Mouse (Mus musculus) hindbrain, embryonic 13.5 days (tissue): ENCODE results near the gene Adrm1. TPM values are rescaled to one million over a fixed set of nuclear protein-coding genes. Genes with fewer than 3 reads are reported as not detected.
"Not testable (repeated sequence)": the region's sequence is repeated elsewhere in the genome, so short reads cannot be mapped to it uniquely, and the experiment has no call there.

Experiments
- ATAC-seq: fragments of 200-750 bp; cut with Nextera tagmentation; 2 replicates; pipeline ENCODE4 v1.8.0; 2017; ENCODE audit warnings: moderate TSS enrichment; ENCODE audit not compliant: low FRiP score
- H3K27ac ChIP-seq: fragments of 300-500 bp; sonication (generic); 2 replicates; pipeline ENCODE4 v1.5.1; 2015; ENCODE audit warnings: inconsistent platforms, mild to moderate bottlenecking, moderate library complexity
- H3K27me3 ChIP-seq: fragments of 300-500 bp; sonication (generic); 2 replicates; pipeline ENCODE4 v1.6.1; 2015; ENCODE audit warnings: mild to moderate bottlenecking, inconsistent platforms
- H3K36me3 ChIP-seq: fragments of 300-500 bp; sonication (generic); 2 replicates; pipeline ENCODE4 v1.6.1; 2015; ENCODE audit warnings: mild to moderate bottlenecking, inconsistent platforms
- H3K4me1 ChIP-seq: fragments of 300-500 bp; sonication (generic); replicated peaks from 2 replicates; pipeline ENCODE4 v1.6.1; 2015; ENCODE audit warnings: inconsistent platforms
- H3K4me2 ChIP-seq: fragments of 300-500 bp; sonication (generic); 2 replicates; pipeline ENCODE4 v1.6.1; 2015; ENCODE audit warnings: inconsistent platforms, mild to moderate bottlenecking, moderate library complexity
- H3K4me3 ChIP-seq: fragments of 300-500 bp; sonication (generic); 2 replicates; pipeline ENCODE4 v1.5.1; 2015; ENCODE audit warnings: mild to moderate bottlenecking, inconsistent platforms
- H3K9ac ChIP-seq: fragments of 300-500 bp; sonication (generic); 2 replicates; pipeline ENCODE4 v1.6.1; 2015; ENCODE audit warnings: mild to moderate bottlenecking, inconsistent platforms
- H3K9me3 ChIP-seq: fragments of 300-500 bp; sonication (generic); 2 replicates; pipeline ENCODE4 v1.6.1; 2016; ENCODE audit warnings: inconsistent platforms
- WGBS: fragments of 180-500 bp; shearing (Covaris S2); methylation state at CpG from one replicate; pipeline ENCODE4 v1.1.7; 2015; 5-methylcytosine and 5-hydroxymethylcytosine counted together
- polyA plus RNA-seq: library from polyadenylated mRNA; unstranded; fragments of >200 nt; fragmentation: Nextera tagmentation; extraction: Ambion mirVana; gene quantifications from 2 replicates; pipeline ENCODE4 v1.2.1, GENCODE M21; 2015

Adrm1 gene
- polyA plus RNA-seq, 1 experiment from 2014 or later, result 208 TPM

- WGBS, result 83% methylated on average over 2 of the region's 2 CpGs
- Histone ChIP-seq H3K4me2 (no peak overlapping the region), H3K4me3 (no peak overlapping the region), H3K9ac (no peak overlapping the region), H3K27me3 (no peaks in the 10 kb centered on the region), H3K27ac (no peak overlapping the region), H3K9me3 (no peaks in the 10 kb centered on the region), H3K4me1 (peaks cover 5% of the 10 kb centered on the region; the same call in 1 of the 2 replicates), H3K36me3 (peaks cover 30% of the 10 kb centered on the region)
- ATAC-seq, result no peak
These were observed 4.4 kb upstream of the Adrm1 start for GRCm38 (mm10) chr2:180166869-180167268.

GRCm38 (mm10) chr2:180170151-180170805 lies 1.0 kb upstream of the Adrm1 start:
- no peak for ATAC-seq
- Histone ChIP-seq H3K9me3 (no peaks in the 10 kb centered on the region), H3K36me3 (peaks cover 26% of the 10 kb centered on the region), H3K27me3 (no peaks in the 10 kb centered on the region), H3K4me2 (no peak overlapping the region; the same call in 1 of the 2 replicates), H3K4me3 (no peak overlapping the region), H3K9ac (peak overlapping the region; percentile 69; the same call in 1 of the 2 replicates), H3K4me1 (peaks cover 27% of the 10 kb centered on the region), H3K27ac (no peak overlapping the region)
- 88% methylated on average over 11 of the region's 11 CpGs for WGBS

- Histone ChIP-seq H3K9ac (peak overlapping the region; percentile 99), H3K27me3 (no peaks in the 10 kb centered on the region), H3K27ac (peak overlapping the region; percentile 96), H3K4me3 (peak overlapping the region; percentile 97), H3K4me2 (peak overlapping the region; percentile 100), H3K9me3 (no peaks in the 10 kb centered on the region), H3K36me3 (peaks cover 39% of the 10 kb centered on the region), H3K4me1 (peaks cover 27% of the 10 kb centered on the region)
- ATAC-seq, result peak; percentile 75
- WGBS, result under 1% methylated on average over 80 of the region's 80 CpGs
These were observed 311 bp downstream of the Adrm1 start for GRCm38 (mm10) chr2:180171522-180172070.

- Histone ChIP-seq H3K9me3 (no peaks in the 10 kb centered on the region), H3K27ac (peak overlapping the region; percentile 96), H3K9ac (peak overlapping the region; percentile 99), H3K4me1 (peaks cover 27% of the 10 kb centered on the region), H3K4me3 (peak overlapping the region; percentile 97), H3K27me3 (no peaks in the 10 kb centered on the region), H3K36me3 (peaks cover 42% of the 10 kb centered on the region), H3K4me2 (peak overlapping the region; percentile 100)
- WGBS, result 6% methylated on average over 9 of the region's 9 CpGs
- no peak for ATAC-seq
These were observed 867 bp downstream of the Adrm1 start for GRCm38 (mm10) chr2:180172152-180172551.

GRCm38 (mm10) chr2:180173163-180173562 lies 1.9 kb downstream of the Adrm1 start:
- no peak overlapping the region for H3K27ac ChIP-seq
- H3K4me1 ChIP-seq, result peaks cover 27% of the 10 kb centered on the region
- no peak for ATAC-seq
- H3K4me2 ChIP-seq, result peak overlapping the region; percentile 100
- H3K9ac ChIP-seq, result peak overlapping the region; percentile 99
- no peaks in the 10 kb centered on the region for H3K9me3 ChIP-seq
- H3K4me3 ChIP-seq, result peak overlapping the region; percentile 97
- H3K36me3 ChIP-seq, result peaks cover 52% of the 10 kb centered on the region
- H3K27me3 ChIP-seq, result no peaks in the 10 kb centered on the region
- WGBS, result 91% methylated on average over 4 of the region's 4 CpGs

- peak overlapping the region; percentile 97; the same call in 1 of the 2 replicates for H3K4me3 ChIP-seq
- 0 out of 2 replicates have a peak overlapping the region, but pooled peaks have one; percentile 24 for H3K9ac ChIP-seq
- not testable (repeated sequence) for H3K27ac ChIP-seq, H3K27me3 ChIP-seq, H3K9me3 ChIP-seq, ATAC-seq
- peak overlapping the region; percentile 100 for H3K4me2 ChIP-seq
- H3K36me3 ChIP-seq, result peaks cover 57% of the 10 kb centered on the region
- peaks cover 27% of the 10 kb centered on the region for H3K4me1 ChIP-seq
- WGBS, result 93% methylated on average over 8 of the region's 8 CpGs
These were observed 2.4 kb downstream of the Adrm1 start for GRCm38 (mm10) chr2:180173711-180174110.

- peaks cover 61% of the 10 kb centered on the region for H3K36me3 ChIP-seq
- H3K9ac ChIP-seq, result 0 out of 2 replicates have a peak overlapping the region, but pooled peaks have one; percentile 24
- no peaks in the 10 kb centered on the region for H3K27me3 ChIP-seq
- peaks cover 27% of the 10 kb centered on the region for H3K4me1 ChIP-seq
- H3K27ac ChIP-seq, result no peak overlapping the region
- no peak for ATAC-seq
- no peak overlapping the region; the same call in 1 of the 2 replicates for H3K4me3 ChIP-seq
- WGBS, result 91% methylated on average over 5 of the region's 5 CpGs
- no peaks in the 10 kb centered on the region for H3K9me3 ChIP-seq
- no peak overlapping the region for H3K4me2 ChIP-seq
These were observed 2.8 kb downstream of the Adrm1 start for GRCm38 (mm10) chr2:180174121-180174520.

GRCm38 (mm10) chr2:180175725-180176124 lies 4.4 kb downstream of the Adrm1 start:
- no peak for ATAC-seq
- no peak overlapping the region for H3K4me2 ChIP-seq
- no peaks in the 10 kb centered on the region for H3K9me3 ChIP-seq
- peaks cover 26% of the 10 kb centered on the region for H3K4me1 ChIP-seq
- no peak overlapping the region for H3K9ac ChIP-seq
- no peak overlapping the region for H3K27ac ChIP-seq
- 93% methylated on average over 7 of the region's 7 CpGs for WGBS
- no peak overlapping the region for H3K4me3 ChIP-seq
- no peaks in the 10 kb centered on the region for H3K27me3 ChIP-seq
- H3K36me3 ChIP-seq, result peaks cover 69% of the 10 kb centered on the region

- no peak for ATAC-seq
- no peak overlapping the region for H3K4me2 ChIP-seq
- peaks cover 2% of the 10 kb centered on the region; the same call in 1 of the 2 replicates for H3K4me1 ChIP-seq
- no peak overlapping the region for H3K9ac ChIP-seq
- H3K27me3 ChIP-seq, result no peaks in the 10 kb centered on the region
- H3K36me3 ChIP-seq, result peaks cover 33% of the 10 kb centered on the region
- H3K4me3 ChIP-seq, result no peak overlapping the region
- 87% methylated on average over 9 of the region's 9 CpGs for WGBS
- H3K9me3 ChIP-seq, result no peaks in the 10 kb centered on the region
- H3K27ac ChIP-seq, result no peak overlapping the region
These were observed 10.3 kb downstream of the Adrm1 start for GRCm38 (mm10) chr2:180181542-180181941.

- Histone ChIP-seq H3K4me3 (no peak overlapping the region), H3K4me1 (peaks cover 14% of the 10 kb centered on the region), H3K9me3 (no peaks in the 10 kb centered on the region), H3K9ac (no peak overlapping the region), H3K27me3 (no peaks in the 10 kb centered on the region), H3K4me2 (no peak overlapping the region), H3K27ac (no peak overlapping the region), H3K36me3 (peaks cover 6% of the 10 kb centered on the region)
- no peak for ATAC-seq
- 86% methylated on average over 24 of the region's 24 CpGs for WGBS
These were observed 12.9 kb downstream of the Adrm1 start for GRCm38 (mm10) chr2:180184011-180184751.

- Histone ChIP-seq H3K4me2 (no peak overlapping the region), H3K27ac (no peak overlapping the region), H3K9me3 (no peaks in the 10 kb centered on the region), H3K27me3 (no peaks in the 10 kb centered on the region), H3K4me1 (peaks cover 14% of the 10 kb centered on the region), H3K4me3 (no peak overlapping the region), H3K9ac (no peak overlapping the region), H3K36me3 (peaks cover under 1% of the 10 kb centered on the region; the same call in 1 of the 2 replicates)
- no peak for ATAC-seq
- 84% methylated on average over 6 of the region's 6 CpGs for WGBS
These were observed 13.4 kb downstream of the Adrm1 start for GRCm38 (mm10) chr2:180184752-180185109.

GRCm38 (mm10) chr2:180185686-180186085 lies 14.4 kb downstream of the Adrm1 start:
- WGBS, result 95% methylated on average over 14 of the region's 14 CpGs
- no peak overlapping the region for H3K9ac ChIP-seq
- no peaks in the 10 kb centered on the region for H3K27me3 ChIP-seq

More at GRCm38 (mm10) chr2:180185686-180186085, 14.4 kb downstream of the Adrm1 start:
- Histone ChIP-seq H3K27ac (no peak overlapping the region), H3K9me3 (no peaks in the 10 kb centered on the region), H3K4me1 (peaks cover 14% of the 10 kb centered on the region), H3K36me3 (no peaks in the 10 kb centered on the region; the same call in 1 of the 2 replicates), H3K4me3 (no peak overlapping the region), H3K4me2 (no peak overlapping the region)
- no peak for ATAC-seq
